13 mouse cellular contexts compared by ENCODE assay signal in the genomic region with DNA sequence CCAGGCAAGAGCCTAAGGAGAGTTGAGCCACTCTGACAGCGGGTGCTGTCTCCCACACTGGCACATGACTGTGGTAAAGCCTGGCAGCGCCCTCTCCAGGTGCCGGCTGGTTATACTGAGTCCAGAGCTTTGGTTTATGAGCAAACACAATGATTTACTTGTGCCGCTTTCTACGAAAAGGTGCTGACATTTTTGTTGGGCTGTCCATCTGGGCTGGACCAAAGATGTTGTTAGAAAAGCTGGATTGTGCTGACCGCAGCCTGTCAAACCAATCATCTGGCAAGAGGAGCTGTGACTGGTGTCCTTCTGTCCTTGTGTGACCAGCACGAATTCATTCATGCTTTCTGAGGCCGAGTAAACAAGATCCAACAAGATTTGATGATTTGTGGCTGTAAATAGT. TPM values are rescaled to one million over a fixed set of nuclear protein-coding genes. Genes with fewer than 3 reads are reported as not detected.
DNase-seq lines count a peak whose midpoint lies in the region; ATAC-seq and TF ChIP-seq lines count a peak whose summit lies in the region.
"Had no signal": no experiment of that assay in that cellular context is flagged by ENCODE, and none has a peak within 500 bp of the region (broad histone marks: within the 10 kb centered on the region; RNA-seq: fewer than 3 reads in every experiment).

No protein-coding gene starts in this region.

- TF ChIP-seq POLR2A in CH12.LX (IDR thresholded peaks at IDR 0.05; ENCODE audit: low read depth, low read length) = no peak
- TF ChIP-seq POLR2A in MEL (IDR thresholded peaks at IDR 0.05; ENCODE audit: control insufficient read depth in 1 of 2, insufficient read depth in 1 of 2, low read depth in 1 of 2, low read length in 2 of 2, poor library complexity in 1 of 2) = no peak

- peaks cover 25% of the 10 kb centered on the region for H3K4me1 ChIP-seq in kidney, embryonic 16.5 days (ENCODE audit: insufficient read depth, low read length)
- H3K4me1 ChIP-seq in CH12.LX (ENCODE audit: control insufficient read depth in 1 of 2, insufficient read depth in 2 of 2) = peaks cover 0 to 27% of the 10 kb centered on the region in 2 experiments; a peak in 2 of 4 replicates
- H3K4me1 ChIP-seq in MEL (ENCODE audit: control insufficient read depth in 1 of 2, insufficient read depth in 2 of 2, low read length in 2 of 2) = no peaks in the 10 kb centered on the region

- no peaks in the 10 kb centered on the region for H3K36me3 ChIP-seq in kidney, embryonic 16.5 days (ENCODE audit: insufficient read depth, low read length)
- H3K36me3 ChIP-seq in CH12.LX (replicated peaks in 1 of 2; ENCODE audit: control insufficient read depth in 1 of 2, insufficient read depth in 1 of 2, low read length in 1 of 2) (no peaks in the 10 kb centered on the region), MEL (ENCODE audit: control insufficient read depth in 1 of 2, insufficient read depth in 2 of 2, low read length in 2 of 2) (no peaks in the 10 kb centered on the region)
- H3K36me3 ChIP-seq: stomach, embryonic 15.5 days had no signal

- WGBS in kidney, embryonic 16.5 days = 59% methylated on average over 8 of the region's 8 CpGs

- dilution Hi-C loops in CH12.LX (cut with MboI; ENCODE audit: extremely low pct_ligation_motif_present, extremely low pct_unique_long_range_greater_than_20kb, low sequenced_read_pairs) = no loop called here

- ATAC-seq in kidney, embryonic 16.5 days (ENCODE audit: low FRiP score, low TSS enrichment) = no peak
- ATAC-seq: activated CD4-positive, CD25-positive, alpha-beta regulatory T cell, adult 4 months had no signal

- H3K9me3 ChIP-seq in kidney, embryonic 16.5 days (ENCODE audit: low read length) = no peaks in the 10 kb centered on the region
- H3K9me3 ChIP-seq in CH12.LX (replicated peaks; ENCODE audit: low read length) (no peaks in the 10 kb centered on the region), MEL (replicated peaks; ENCODE audit: insufficient read depth, low read length) (no peaks in the 10 kb centered on the region)
- H3K9me3 ChIP-seq: heart, embryonic 13.5 days; stomach, embryonic 15.5 days had no signal

- no peak overlapping the region for H3K4me3 ChIP-seq in kidney, embryonic 16.5 days (ENCODE audit: low read length)
- H3K4me3 ChIP-seq in CH12.LX (replicated peaks in 1 of 3; ENCODE audit: low read depth in 2 of 3, low read length in 2 of 3, poor library complexity in 1 of 3) (no peak overlapping the region), MEL (ENCODE audit: control insufficient read depth in 1 of 2, insufficient read depth in 1 of 2, low read depth in 2 of 2, low read length in 2 of 2) (no peak overlapping the region)
- H3K4me3 ChIP-seq: heart, embryonic 13.5 days; stomach, embryonic 15.5 days had no signal

- DNase-seq in kidney, adult 18-20 months = peak; percentile 51
- no peak for DNase-seq in CH12.LX (ENCODE audit: extremely low read depth)
- DNase-seq in MEL (ENCODE audit: low read depth, low spot score) = no peak
- DNase-seq in kidney, postnatal 36 days = peak; percentile 66 to 79
- no peak for DNase-seq in testis, postnatal 14 days (ENCODE audit: low spot score)
- DNase-seq in cerebellum, adult 9-10 months = no peak
- DNase-seq: layer of hippocampus, postnatal 36 days had no signal

- H3K27me3 ChIP-seq in kidney, embryonic 16.5 days (ENCODE audit: insufficient read depth, low read length) = no peaks in the 10 kb centered on the region
- H3K27me3 ChIP-seq in CH12.LX (replicated peaks) = no peaks in the 10 kb centered on the region
- H3K27me3 ChIP-seq in MEL (ENCODE audit: control insufficient read depth in 1 of 2, insufficient read depth in 2 of 2, low read length in 2 of 2) = no peaks in the 10 kb centered on the region; a peak in 1 of 4 replicates
- H3K27me3 ChIP-seq: heart, embryonic 13.5 days; stomach, embryonic 15.5 days had no signal

- no peak overlapping the region for H3K9ac ChIP-seq in kidney, embryonic 16.5 days (replicated peaks; ENCODE audit: low read length)
- no peak overlapping the region for H3K9ac ChIP-seq in CH12.LX (ENCODE audit: insufficient read depth, low read depth)
- H3K9ac ChIP-seq in MEL (ENCODE audit: control insufficient read depth, low read depth, low read length, poor library complexity, severe bottlenecking) = no peak overlapping the region
- H3K9ac ChIP-seq: heart, embryonic 13.5 days; stomach, embryonic 15.5 days had no signal

- no peaks in the 10 kb centered on the region for H3K79me2 ChIP-seq in CH12.LX (replicated peaks; ENCODE audit: control insufficient read depth, extremely low read depth, insufficient read depth, poor library complexity, severe bottlenecking)
- no peaks in the 10 kb centered on the region for H3K79me2 ChIP-seq in MEL (ENCODE audit: control insufficient read depth, insufficient read depth, low read length, poor library complexity)

- no peak overlapping the region for H3K4me2 ChIP-seq in kidney, embryonic 16.5 days (replicated peaks; ENCODE audit: low read depth, low read length)
- H3K4me2 ChIP-seq in CH12.LX (ENCODE audit: insufficient read depth, low read depth, poor library complexity, severe bottlenecking) = no peak overlapping the region
- H3K4me2 ChIP-seq: heart, embryonic 13.5 days; stomach, embryonic 15.5 days had no signal

- TF ChIP-seq RAD21 in CH12.LX (IDR thresholded peaks at IDR 0.05; ENCODE audit: low read depth, low read length) (peak; percentile 25), MEL (IDR thresholded peaks at IDR 0.05; ENCODE audit: low read depth, low read length) (no peak; the same call in 1 of the 2 replicates)

- TF ChIP-seq CTCF in CH12.LX (conservative IDR thresholded peaks at IDR 0.05 in 1 of 2, IDR thresholded peaks at IDR 0.05 in 1 of 2; ENCODE audit: low read depth in 2 of 2, low read length in 2 of 2) (peak in 1 of 2 experiments; percentile 39; a peak in 2 of 4 replicates), MEL (IDR thresholded peaks at IDR 0.05 in 2 of 3, conservative IDR thresholded peaks at IDR 0.05 in 1 of 3; ENCODE audit: control insufficient read depth in 1 of 3, insufficient read depth in 1 of 3, low read depth in 2 of 3, low read length in 3 of 3, poor library complexity in 1 of 3, severe bottlenecking in 1 of 3) (peak in 2 of 3 experiments; percentile 9 to 17; a peak in 1 of 6 replicates)

- no peak overlapping the region for H3K27ac ChIP-seq in kidney, embryonic 16.5 days (ENCODE audit: low read length)
- H3K27ac ChIP-seq in CH12.LX (ENCODE audit: insufficient read depth, low read depth) (no peak overlapping the region), MEL (ENCODE audit: control insufficient read depth, low read depth, low read length) (no peak overlapping the region)
- H3K27ac ChIP-seq: heart, embryonic 13.5 days; stomach, embryonic 15.5 days had no signal

- in situ Hi-C loops in CH12.LX (cut with MboI; ENCODE audit: low pct_ligation_motif_present, low pct_unique_long_range_greater_than_20kb, low sequenced_read_pairs) = no loop called here

- TF ChIP-seq EP300 in CH12.LX (IDR thresholded peaks at IDR 0.05; ENCODE audit: low read length) = no peak
- no peak for TF ChIP-seq EP300 in MEL (IDR thresholded peaks at IDR 0.05; ENCODE audit: low read depth in 1 of 2, low read length in 2 of 2)

TF ChIP-seq in CH12.LX, 34 proteins besides CTCF, POLR2A, EP300 and RAD21:
- TF ChIP-seq GABPA (IDR thresholded peaks at IDR 0.05; ENCODE audit: insufficient replicate concordance, low read depth, low read length) = no peak
- TF ChIP-seq RCOR1 (conservative IDR thresholded peaks at IDR 0.05; ENCODE audit: low read depth, low read length) = no peak
- no peak for TF ChIP-seq MAFK (IDR thresholded peaks at IDR 0.05; ENCODE audit: insufficient replicate concordance, low read length)

TF ChIP-seq in MEL, 35 proteins besides CTCF, POLR2A, EP300 and RAD21:
- TF ChIP-seq MYB (IDR thresholded peaks at IDR 0.05; ENCODE audit: low read depth, low read length) (no peak), CHD1 (IDR thresholded peaks at IDR 0.05; ENCODE audit: low read depth, low read length) (no peak), TCF12 (IDR thresholded peaks at IDR 0.05; ENCODE audit: low read depth, low read length) (no peak), SIN3A (IDR thresholded peaks at IDR 0.05; ENCODE audit: low read length) (no peak)

RNA-seq across cellular contexts. Expression of a gene that starts 27.9 kb away (rescaled TPM):
- 8.5 and 10.3 TPM in 2 replicates for polyA plus RNA-seq in kidney, embryonic 16.5 days (2015; fragmentation: Nextera tagmentation; extraction: Ambion mirVana)
- total RNA-seq in CH12.LX (2012; rRNA removed) (not detected in 2 replicates), CH12.LX (2014; rRNA removed) (not detected in 2 replicates), MEL (2012; rRNA removed) (not detected in 2 replicates)
- polyA plus RNA-seq in CH12.LX (2012; ENCODE audit: insufficient read length, low read depth) (not detected in 2 replicates), MEL (2012; ENCODE audit: insufficient read depth in 1 of 2, insufficient read length in 2 of 2, low read depth in 1 of 2, low replicate concordance in 2 of 2, missing spikeins in 1 of 2) (not detected)
- total RNA-seq: megakaryocyte, adult 5-6 weeks had no signal
- polyA plus RNA-seq: activated CD4-positive, CD25-positive, alpha-beta regulatory T cell, adult 4 months; liver, adult 2 months had no signal

Comparison
In these comparisons a context has a peak if more than half of its experiments do, and no peak if none do; other contexts are left out.
1. DNase-seq: peak in kidney, adult 18-20 months (single experiment) and kidney, postnatal 36 days (2 of 2); none in CH12.LX (single experiment), MEL (single experiment), testis, postnatal 14 days (single experiment) and cerebellum, adult 9-10 months (single experiment).